Mouse (Mus musculus) midbrain, embryonic 15.5 days (tissue): ENCODE data around the gene Emilin2. TPM values are rescaled to one million over a fixed set of nuclear protein-coding genes. Genes with fewer than 3 reads are reported as not detected.

Experiments used
- ATAC-seq: fragments of 200-750 bp; cut with Nextera tagmentation; replicated peaks from 2 replicates; pipeline ENCODE4 v1.8.0; 2017; ENCODE audit warnings: moderate TSS enrichment
- H3K27ac ChIP-seq: fragments of 300-500 bp; sonication (generic); 2 replicates; pipeline ENCODE4 v1.5.1; 2015; ENCODE audit warnings: mild to moderate bottlenecking, inconsistent platforms
- H3K27me3 ChIP-seq: fragments of 300-500 bp; sonication (generic); replicated peaks from 2 replicates; pipeline ENCODE4 v1.6.1; 2015; ENCODE audit warnings: inconsistent platforms
- H3K36me3 ChIP-seq: fragments of 300-500 bp; sonication (generic); replicated peaks from 2 replicates; pipeline ENCODE4 v1.6.1; 2015; ENCODE audit warnings: inconsistent platforms
- H3K4me1 ChIP-seq: fragments of 300-500 bp; sonication (generic); 2 replicates; pipeline ENCODE4 v1.6.1; 2015; ENCODE audit warnings: inconsistent platforms
- H3K4me2 ChIP-seq: fragments of 300-500 bp; sonication (generic); 2 replicates; pipeline ENCODE4 v1.6.1; 2015; ENCODE audit warnings: inconsistent platforms, mild to moderate bottlenecking, moderate library complexity
- H3K4me3 ChIP-seq: fragments of 300-500 bp; sonication (generic); 2 replicates; pipeline ENCODE4 v1.5.1; 2015; ENCODE audit warnings: mild to moderate bottlenecking, inconsistent platforms
- H3K9ac ChIP-seq: fragments of 300-500 bp; sonication (generic); 2 replicates; pipeline ENCODE4 v1.6.1; 2015; ENCODE audit warnings: mild to moderate bottlenecking, inconsistent platforms
- H3K9me3 ChIP-seq: fragments of 300-500 bp; sonication (generic); 2 replicates; pipeline ENCODE4 v1.6.1; 2016; ENCODE audit warnings: inconsistent platforms
- WGBS: fragments of 180-500 bp; shearing (Covaris S2); methylation state at CpG from one replicate; pipeline ENCODE4 v1.1.7; 2015; ENCODE audit warnings: mixed read lengths; 5-methylcytosine and 5-hydroxymethylcytosine counted together
- polyA plus RNA-seq: library from polyadenylated mRNA; unstranded; fragments of >200 nt; fragmentation: Nextera tagmentation; extraction: Ambion mirVana; gene quantifications from 2 replicates; pipeline ENCODE4 v1.2.1, GENCODE M21; 2015

Gene Emilin2
- polyA plus RNA-seq, 1 experiment from 2014 or later, result 2.0 TPM

- Histone ChIP-seq H3K9me3 (no peaks in the 10 kb centered on the region), H3K4me3 (no peak overlapping the region), H3K27ac (no peak overlapping the region), H3K4me1 (no peaks in the 10 kb centered on the region), H3K9ac (no peak overlapping the region), H3K36me3 (0 out of 2 replicates have a peak, but pooled peaks cover 4% of the 10 kb centered on the region), H3K27me3 (no peaks in the 10 kb centered on the region), H3K4me2 (no peak overlapping the region)
- no peak for ATAC-seq
- WGBS, result 93% methylated on average over 5 of the region's 5 CpGs
Measured at GRCm38 (mm10) chr17:71217111-71217685, 94.6 kb downstream of the Emilin2 start.

- no peaks in the 10 kb centered on the region for H3K4me1 ChIP-seq
- H3K9ac ChIP-seq, result no peak overlapping the region
- 98% methylated on average over 2 of the region's 2 CpGs for whole genome bisulfite sequencing
- no peak overlapping the region for H3K4me3 ChIP-seq
- 0 out of 2 replicates have a peak, but pooled peaks cover 4% of the 10 kb centered on the region for H3K36me3 ChIP-seq
- no peak for ATAC-seq
- H3K9me3 ChIP-seq, result no peaks in the 10 kb centered on the region
- no peak overlapping the region for H3K4me2 ChIP-seq
- no peak overlapping the region for H3K27ac ChIP-seq
- no peaks in the 10 kb centered on the region for H3K27me3 ChIP-seq
Measured at GRCm38 (mm10) chr17:71216263-71216662, 95.5 kb downstream of the Emilin2 start.

- H3K27me3 ChIP-seq, result no peaks in the 10 kb centered on the region
- H3K4me1 ChIP-seq, result no peaks in the 10 kb centered on the region
- H3K27ac ChIP-seq, result no peak overlapping the region
- 75% methylated on average over 2 of the region's 2 CpGs for WGBS
- H3K9me3 ChIP-seq, result no peaks in the 10 kb centered on the region
- H3K9ac ChIP-seq, result no peak overlapping the region
- 0 out of 2 replicates have a peak, but pooled peaks cover 4% of the 10 kb centered on the region for H3K36me3 ChIP-seq
- ATAC-seq, result no peak
- H3K4me2 ChIP-seq, result no peak overlapping the region
- H3K4me3 ChIP-seq, result no peak overlapping the region
Measured at GRCm38 (mm10) chr17:71215241-71215839, 96.4 kb downstream of the Emilin2 start.

- no peaks in the 10 kb centered on the region for H3K27me3 ChIP-seq
- H3K4me3 ChIP-seq, result no peak overlapping the region
- no peak overlapping the region for H3K9ac ChIP-seq
- no peak overlapping the region for H3K4me2 ChIP-seq
- no peak for ATAC-seq
- H3K36me3 ChIP-seq, result 0 out of 2 replicates have a peak, but pooled peaks cover 4% of the 10 kb centered on the region
- WGBS, result 89% methylated on average over 17 of the region's 17 CpGs
- no peak overlapping the region for H3K27ac ChIP-seq
- no peaks in the 10 kb centered on the region for H3K4me1 ChIP-seq
- no peaks in the 10 kb centered on the region for H3K9me3 ChIP-seq
Measured at GRCm38 (mm10) chr17:71214514-71215240, 97.1 kb downstream of the Emilin2 start.

- 93% methylated on average over 1 of the region's 1 CpGs for WGBS
- H3K4me2 ChIP-seq, result no peak overlapping the region
- H3K27ac ChIP-seq, result no peak overlapping the region
- ATAC-seq, result no peak
- no peak overlapping the region for H3K9ac ChIP-seq
- H3K27me3 ChIP-seq, result no peaks in the 10 kb centered on the region
- no peaks in the 10 kb centered on the region for H3K9me3 ChIP-seq
- H3K4me1 ChIP-seq, result no peaks in the 10 kb centered on the region
- H3K4me3 ChIP-seq, result no peak overlapping the region
- 0 out of 2 replicates have a peak, but pooled peaks cover 4% of the 10 kb centered on the region for H3K36me3 ChIP-seq
Measured at GRCm38 (mm10) chr17:71213666-71214065, 98.1 kb downstream of the Emilin2 start.

- no peak overlapping the region for H3K4me3 ChIP-seq
- H3K27ac ChIP-seq, result no peak overlapping the region
- 64% methylated on average over 6 of the region's 6 CpGs for WGBS
- H3K27me3 ChIP-seq, result no peaks in the 10 kb centered on the region
- no peak for ATAC-seq
- no peaks in the 10 kb centered on the region for H3K4me1 ChIP-seq
- H3K9ac ChIP-seq, result no peak overlapping the region
- no peak overlapping the region for H3K4me2 ChIP-seq
- H3K9me3 ChIP-seq, result no peaks in the 10 kb centered on the region
- no peaks in the 10 kb centered on the region for H3K36me3 ChIP-seq
Measured at GRCm38 (mm10) chr17:71211962-71212646, 99.7 kb downstream of the Emilin2 start.

GRCm38 (mm10) chr17:71209936-71210335 is 101.8 kb downstream of the Emilin2 start:
- no peak for ATAC-seq
- H3K4me1 ChIP-seq, result no peaks in the 10 kb centered on the region
- no peak overlapping the region for H3K4me2 ChIP-seq
- no peak overlapping the region for H3K9ac ChIP-seq
- H3K27me3 ChIP-seq, result no peaks in the 10 kb centered on the region
- WGBS, result 93% methylated on average over 3 of the region's 3 CpGs
- H3K9me3 ChIP-seq, result no peaks in the 10 kb centered on the region
- H3K36me3 ChIP-seq, result no peaks in the 10 kb centered on the region
- no peak overlapping the region for H3K4me3 ChIP-seq
- H3K27ac ChIP-seq, result no peak overlapping the region

- Histone ChIP-seq H3K36me3 (no peaks in the 10 kb centered on the region), H3K4me3 (no peak overlapping the region), H3K9ac (no peak overlapping the region), H3K27me3 (no peaks in the 10 kb centered on the region), H3K4me2 (no peak overlapping the region), H3K27ac (no peak overlapping the region), H3K9me3 (no peaks in the 10 kb centered on the region), H3K4me1 (no peaks in the 10 kb centered on the region)
- no peak for ATAC-seq
- WGBS, result 80% methylated on average over 1 of the region's 1 CpGs
Measured at GRCm38 (mm10) chr17:71208921-71209320, 102.9 kb downstream of the Emilin2 start.

- WGBS, result 98% methylated on average over 1 of the region's 1 CpGs
- H3K27ac ChIP-seq, result no peak overlapping the region
- no peak for ATAC-seq
Measured at GRCm38 (mm10) chr17:71208376-71208775, 103.4 kb downstream of the Emilin2 start.

GRCm38 (mm10) chr17:71207268-71207667 is 104.5 kb downstream of the Emilin2 start:
- Histone ChIP-seq H3K9ac (no peak overlapping the region), H3K9me3 (no peaks in the 10 kb centered on the region), H3K36me3 (no peaks in the 10 kb centered on the region), H3K27me3 (no peaks in the 10 kb centered on the region), H3K4me3 (no peak overlapping the region), H3K4me2 (no peak overlapping the region), H3K4me1 (no peaks in the 10 kb centered on the region), H3K27ac (no peak overlapping the region)
- ATAC-seq, result no peak
- 96% methylated on average over 3 of the region's 3 CpGs for WGBS

More at GRCm38 (mm10) chr17:71208376-71208775, 103.4 kb downstream of the Emilin2 start:
- Histone ChIP-seq H3K9ac (no peak overlapping the region), H3K4me1 (no peaks in the 10 kb centered on the region), H3K36me3 (no peaks in the 10 kb centered on the region), H3K9me3 (no peaks in the 10 kb centered on the region), H3K4me2 (no peak overlapping the region), H3K27me3 (no peaks in the 10 kb centered on the region), H3K4me3 (no peak overlapping the region)

- H3K9me3 ChIP-seq, result no peaks in the 10 kb centered on the region
- whole genome bisulfite sequencing, result 77% methylated on average over 12 of the region's 12 CpGs
- H3K4me2 ChIP-seq, result no peak overlapping the region
- ATAC-seq, result no peak
- no peaks in the 10 kb centered on the region for H3K27me3 ChIP-seq
- H3K9ac ChIP-seq, result no peak overlapping the region
- no peak overlapping the region for H3K4me3 ChIP-seq
- no peaks in the 10 kb centered on the region for H3K4me1 ChIP-seq
- H3K27ac ChIP-seq, result no peak overlapping the region
- H3K36me3 ChIP-seq, result no peaks in the 10 kb centered on the region
Measured at GRCm38 (mm10) chr17:71206136-71206893, 105.5 kb downstream of the Emilin2 start.

- H3K27me3 ChIP-seq, result no peaks in the 10 kb centered on the region
- WGBS, result 87% methylated on average over 6 of the region's 6 CpGs
- no peaks in the 10 kb centered on the region for H3K36me3 ChIP-seq
- ATAC-seq, result no peak
- no peaks in the 10 kb centered on the region for H3K4me1 ChIP-seq
- no peak overlapping the region for H3K9ac ChIP-seq
- H3K4me2 ChIP-seq, result no peak overlapping the region
- H3K4me3 ChIP-seq, result no peak overlapping the region
- H3K9me3 ChIP-seq, result no peaks in the 10 kb centered on the region
- H3K27ac ChIP-seq, result no peak overlapping the region
Measured at GRCm38 (mm10) chr17:71204809-71205091, 107.0 kb downstream of the Emilin2 start.
